Mouse (Mus musculus) cerebellum, postnatal 25 days (tissue): ENCODE measurements at regions not wholly inside any gene's neighbourhood (a gene's known extent, or its start where the extent isn't known, plus 50 kb on each side); places are given as distances from the start of the nearest gene placed in this dataset.
"Not testable (repeated sequence)": the region's sequence is repeated elsewhere in the genome, so short reads cannot be mapped to it uniquely, and the experiment has no call there.

ENCODE experiments used
- DNase-seq, 2 experiments: peaks; one replicate each; pipeline ENCODE4 v3.0.0; 2021; ENCODE audit warnings: mixed read lengths in 2 of 2

- no peak for DNase-seq
These were observed 65.4 kb upstream of the Vps41 start for GRCm38 (mm10) chr13:18651658-18652057.

DNA sequence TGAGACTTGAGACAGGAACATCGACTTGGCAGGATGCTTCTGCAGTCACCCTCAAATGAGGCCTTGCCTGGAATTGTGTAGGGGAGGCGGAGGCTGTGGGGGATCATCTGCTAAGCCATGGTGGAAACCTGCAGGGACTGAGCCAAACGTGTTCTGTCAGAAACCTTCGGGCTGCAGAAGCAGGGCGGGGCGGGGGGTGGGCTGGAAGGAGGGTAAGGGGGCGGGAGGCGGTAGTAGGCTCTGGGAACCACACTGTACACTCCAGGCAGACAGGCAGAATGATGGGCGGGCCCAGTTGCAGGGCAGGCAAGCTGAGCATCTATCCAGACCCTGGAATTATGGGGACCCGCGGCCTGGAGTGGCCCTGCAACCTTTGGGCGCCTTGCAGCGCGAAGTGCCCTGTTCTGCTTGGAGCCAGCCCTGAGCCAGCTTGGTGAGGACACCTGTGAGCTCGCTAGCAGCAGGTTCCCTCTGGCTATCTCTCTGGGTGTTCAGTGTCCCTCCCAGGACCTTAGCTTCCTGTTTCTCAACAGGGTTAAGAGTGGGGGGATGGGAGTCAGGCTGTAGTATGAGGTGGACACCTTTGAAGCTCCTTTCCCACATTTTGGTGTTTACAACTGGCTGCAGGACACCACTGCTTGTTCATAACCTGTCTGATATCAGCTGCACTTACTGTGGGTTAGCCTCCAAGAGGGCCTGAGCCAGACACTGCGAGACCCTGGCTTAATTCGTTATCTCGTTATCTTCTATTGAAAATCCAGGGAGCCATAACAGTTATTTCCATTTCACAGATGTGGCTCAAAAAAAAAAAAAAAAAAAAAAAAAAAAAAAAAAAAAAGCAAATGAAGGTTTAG, 102.1 kb upstream of the Vps41 start:
- DNase-seq: peak in 1 of 2 experiments; percentile 3

GRCm38 (mm10) chr13:18580718-18581550, 136.2 kb upstream of the Vps41 start:
- DNase-seq: peak; percentile 3 to 6

DNA sequence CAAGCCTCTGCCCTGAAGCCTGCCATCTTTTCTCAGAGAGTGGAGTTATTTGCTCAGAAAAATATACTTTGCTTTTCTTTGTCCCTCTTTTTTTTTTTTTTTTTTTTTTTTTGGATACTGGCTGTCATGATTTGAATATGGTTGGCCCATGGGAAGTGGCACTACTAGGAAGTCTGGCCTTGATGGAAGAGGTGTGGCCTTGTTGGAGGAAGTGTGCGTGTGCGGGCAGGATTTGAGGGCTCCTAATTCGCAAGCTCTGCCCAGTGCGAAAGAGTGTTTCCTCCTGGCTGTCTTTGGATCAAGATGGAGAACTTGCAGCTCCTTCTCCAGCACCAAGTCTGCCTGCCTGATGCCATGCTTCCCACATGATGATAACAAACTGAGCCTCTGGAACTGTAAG, 141.1 kb upstream of the Vps41 start:
- DNase-seq: no peak

- DNase-seq: no peak
These were observed 141.5 kb upstream of the Vps41 start for GRCm38 (mm10) chr13:18575599-18575998.

DNA sequence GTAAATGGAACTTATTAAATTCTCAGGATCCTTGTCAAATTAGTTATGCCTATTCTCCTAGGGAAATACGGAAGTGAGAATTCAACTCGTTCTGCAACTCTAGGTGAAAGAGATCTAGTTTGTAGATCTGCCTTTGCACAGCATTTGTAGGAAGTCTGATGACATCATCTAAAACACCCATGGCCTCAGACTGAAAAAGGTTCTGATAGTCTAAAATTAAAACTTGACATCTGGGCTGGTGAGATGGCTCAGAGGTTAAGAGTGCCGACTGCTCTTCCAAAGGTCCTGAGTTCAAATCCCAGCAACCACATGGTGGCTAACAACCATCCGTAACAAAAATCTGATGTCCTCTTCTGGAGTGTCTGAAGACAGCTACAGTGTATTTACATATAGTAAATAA, 144.5 kb upstream of the Pou6f2 start:
- DNase-seq: not testable (repeated sequence)

- no peak for DNase-seq
These were observed 133.0 kb upstream of the Pou6f2 start for GRCm38 (mm10) chr13:18530509-18530908.

DNA sequence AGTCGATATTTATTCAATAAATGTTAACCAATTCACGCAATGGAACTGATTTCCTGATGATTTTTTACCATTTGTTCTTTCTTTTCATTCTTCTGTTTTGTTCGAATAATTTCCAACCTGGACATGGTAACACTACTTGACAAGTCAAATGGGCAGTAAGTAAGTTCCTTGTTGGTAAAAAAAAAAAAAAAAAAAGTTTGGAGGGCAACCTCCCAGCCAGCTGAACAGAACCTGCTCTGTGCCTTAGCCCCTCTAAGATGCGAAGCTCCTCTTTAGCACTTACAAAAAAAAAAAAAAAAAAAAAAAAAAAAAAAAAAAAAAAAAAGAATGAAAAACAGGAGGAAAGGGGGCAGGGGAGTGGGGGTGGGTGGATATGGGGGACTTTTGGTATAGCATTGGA, 100.7 kb upstream of the Pou6f2 start:
- no peak for DNase-seq

GRCm38 (mm10) chr13:18497582-18498157, 100.2 kb upstream of the Pou6f2 start:
- DNase-seq: no peak

GRCm38 (mm10) chr13:18495021-18495811, 97.7 kb upstream of the Pou6f2 start:
- DNase-seq: no peak

- DNase-seq: not testable (repeated sequence)
These were observed 88.3 kb upstream of the Pou6f2 start for GRCm38 (mm10) chr13:18485785-18486184.

DNA sequence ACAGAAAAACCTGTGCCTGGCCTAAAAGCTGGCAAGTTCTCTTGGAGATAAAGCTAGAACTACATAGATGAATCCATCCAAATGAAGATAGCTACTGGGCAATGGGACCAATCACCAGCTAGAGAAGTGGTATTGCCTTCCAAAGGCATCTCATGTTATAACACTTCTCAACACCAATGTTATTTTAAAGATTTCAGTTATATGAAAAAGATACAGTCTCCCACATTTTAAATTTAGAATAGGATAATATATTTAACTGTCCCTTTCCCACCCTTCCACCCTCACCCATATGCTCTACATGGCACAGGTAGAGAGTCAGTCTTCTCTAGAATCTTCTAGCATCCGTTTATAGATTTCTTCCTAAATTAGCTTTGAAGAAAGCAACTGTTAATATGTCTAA, 87.6 kb upstream of the Pou6f2 start:
- DNase-seq: no peak

DNA sequence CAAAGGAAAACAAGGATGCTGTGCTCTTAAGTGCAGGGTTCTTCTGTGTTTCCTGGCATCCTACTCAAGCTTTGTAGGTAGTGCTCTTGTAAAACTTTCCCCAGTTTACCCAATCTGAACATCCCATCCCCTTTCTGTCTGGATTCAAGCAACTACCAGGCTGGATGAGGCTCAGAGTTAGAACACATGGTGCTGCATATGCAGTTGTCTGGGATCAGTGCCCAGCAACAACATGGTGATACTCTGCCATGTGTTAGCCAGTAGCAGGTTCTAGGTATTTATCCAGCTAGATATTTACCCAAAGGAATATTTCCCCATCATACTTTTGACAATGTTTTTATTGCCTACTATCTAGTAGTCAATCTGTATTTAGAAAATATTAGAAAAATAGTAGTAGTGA, 78.8 kb upstream of the Pou6f2 start:
- no peak for DNase-seq

DNA sequence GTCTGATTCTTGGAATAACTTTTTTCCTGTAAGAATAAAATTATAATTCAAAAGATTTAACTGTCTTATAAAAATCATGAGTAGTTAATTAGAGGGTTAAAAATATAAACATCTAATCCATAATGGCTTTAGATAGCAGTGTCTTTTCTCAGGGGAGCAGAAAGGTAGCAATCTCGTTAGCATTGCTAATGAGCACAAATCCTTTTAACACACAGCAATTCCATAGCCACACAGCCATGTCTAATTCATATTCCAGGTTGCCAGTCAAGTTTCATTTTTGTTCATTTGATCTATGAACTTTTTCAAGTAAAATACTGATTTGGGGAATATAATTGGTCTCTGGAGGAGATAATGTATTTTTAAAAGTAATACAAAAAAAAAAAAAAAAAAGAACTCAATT, 74.0 kb upstream of the Pou6f2 start:
- no peak for DNase-seq

GRCm38 (mm10) chr13:18465921-18466320, 68.4 kb upstream of the Pou6f2 start:
- DNase-seq: peak in 1 of 2 experiments; percentile 3

GRCm38 (mm10) chr13:18462221-18462620, 64.7 kb upstream of the Pou6f2 start:
- DNase-seq: no peak

DNA sequence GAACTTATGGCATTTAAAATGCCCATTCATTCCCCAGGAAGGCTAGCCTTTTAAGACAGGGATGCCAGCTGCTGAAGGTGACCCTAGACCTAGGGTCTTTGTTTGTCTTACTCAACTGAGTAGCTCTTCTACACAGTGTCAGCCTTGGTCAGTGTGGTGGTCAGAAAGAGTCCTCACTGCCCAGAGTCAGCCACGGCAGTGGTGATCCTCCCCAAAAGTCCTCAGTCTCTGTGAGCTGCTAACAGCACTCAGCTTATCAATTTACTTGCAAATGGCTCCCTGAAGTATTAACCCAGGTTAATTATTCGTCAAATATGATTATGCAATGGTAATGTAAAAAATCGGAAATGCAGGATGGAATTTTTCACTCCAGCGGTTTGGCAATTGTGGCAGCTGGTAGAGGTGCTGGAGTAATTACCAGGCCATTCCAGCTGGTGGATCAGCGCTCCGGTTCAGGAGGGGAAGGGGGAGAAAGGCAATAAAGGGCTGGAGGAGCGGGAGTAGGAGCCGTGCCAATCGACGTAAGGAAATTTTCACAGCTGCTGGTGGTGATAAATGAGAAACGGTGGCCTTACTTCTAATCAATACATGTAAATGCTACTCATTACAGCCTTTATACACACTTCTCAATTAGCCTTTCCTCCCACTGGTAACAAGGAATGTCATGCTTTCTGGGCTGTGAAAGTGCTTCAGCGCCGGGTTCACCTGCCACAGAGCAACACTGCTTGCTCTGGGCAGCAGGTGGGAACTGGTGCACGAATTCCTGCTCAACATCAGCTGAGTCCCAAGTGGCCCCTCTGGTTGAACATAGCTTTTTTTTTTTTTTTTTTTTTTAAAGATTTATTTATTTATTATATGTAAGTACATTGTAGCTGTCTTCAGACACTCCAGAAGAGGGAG, 60.1 kb upstream of the Pou6f2 start:
- no peak for DNase-seq
